Mouse (Mus musculus): ENCODE measurements around the gene Hs1bp3. TPM values are rescaled to one million over a fixed set of nuclear protein-coding genes. Genes with fewer than 3 reads are reported as not detected.

Hs1bp3 gene
- polyA plus RNA-seq, 1 experiment from 2014 or later, result 11.6 TPM

DNA sequence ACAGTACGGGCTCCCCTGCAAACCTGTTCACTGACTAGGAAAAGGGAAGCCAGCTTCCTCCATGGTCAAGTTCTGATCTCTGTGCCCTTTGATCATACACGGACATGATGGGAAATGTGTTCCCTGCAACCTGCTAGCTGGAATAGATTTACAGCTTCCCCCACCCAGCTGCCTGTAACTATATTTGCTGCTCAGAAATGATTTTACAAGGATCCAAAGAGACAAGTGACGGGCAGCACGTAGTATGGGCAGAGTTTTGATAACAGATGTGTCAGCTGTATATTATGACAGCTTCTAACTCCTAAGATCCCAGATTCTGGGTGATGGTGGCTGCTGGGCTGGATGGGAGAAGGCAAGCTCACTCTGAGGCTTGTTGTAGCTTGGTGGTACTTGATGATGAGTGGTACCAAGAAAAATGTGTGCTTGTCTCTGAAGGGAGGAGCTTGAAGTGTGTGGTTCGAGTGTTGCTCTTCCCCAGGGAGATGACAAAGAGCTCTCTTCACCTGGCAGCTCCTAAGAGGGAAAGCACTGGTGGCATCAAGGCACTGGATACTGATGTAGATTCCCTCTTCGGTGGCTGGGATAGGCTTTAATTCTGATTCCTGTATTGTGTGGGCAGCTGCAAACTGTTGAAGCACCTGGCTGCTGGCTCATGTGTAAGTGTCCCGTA is 59.4 kb downstream of the Hs1bp3 start:
- Histone ChIP-seq H3K9me3 (no peaks in the 10 kb centered on the region), H3K4me2 (replicated peaks) (no peak overlapping the region), H3K9ac (no peak overlapping the region), H3K4me3 (no peak overlapping the region), H3K27me3 (replicated peaks) (no peaks in the 10 kb centered on the region), H3K27ac (no peak overlapping the region), H3K4me1 (no peaks in the 10 kb centered on the region), H3K36me3 (no peaks in the 10 kb centered on the region)
- WGBS, result 86% methylated on average over 7 of the region's 7 CpGs
- no peak for ATAC-seq (ENCODE audit: low FRiP score, low read depth)

DNA sequence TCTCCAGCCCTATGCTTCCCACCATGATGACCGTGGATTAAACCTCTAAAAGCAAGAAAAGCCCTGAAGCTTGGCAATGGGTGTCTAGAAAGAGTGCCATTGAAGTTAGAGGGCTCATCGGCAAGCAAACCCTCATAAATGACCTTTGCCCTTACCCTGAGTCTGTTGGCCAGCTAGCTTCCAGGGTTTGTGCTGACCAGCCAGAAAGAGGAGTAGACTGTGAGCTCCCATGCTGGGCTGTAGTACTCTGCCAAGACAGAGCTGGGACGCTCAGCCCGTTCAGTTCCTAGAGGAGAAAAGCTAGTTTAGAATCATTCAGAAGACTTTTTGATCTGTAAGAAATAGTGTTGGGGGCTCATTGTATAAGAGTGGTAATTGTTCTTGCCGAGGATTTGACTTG is 60.5 kb downstream of the Hs1bp3 start:
- WGBS, result 81% methylated on average over 5 of the region's 5 CpGs
- no peak for ATAC-seq (ENCODE audit: low FRiP score, low read depth)

DNA sequence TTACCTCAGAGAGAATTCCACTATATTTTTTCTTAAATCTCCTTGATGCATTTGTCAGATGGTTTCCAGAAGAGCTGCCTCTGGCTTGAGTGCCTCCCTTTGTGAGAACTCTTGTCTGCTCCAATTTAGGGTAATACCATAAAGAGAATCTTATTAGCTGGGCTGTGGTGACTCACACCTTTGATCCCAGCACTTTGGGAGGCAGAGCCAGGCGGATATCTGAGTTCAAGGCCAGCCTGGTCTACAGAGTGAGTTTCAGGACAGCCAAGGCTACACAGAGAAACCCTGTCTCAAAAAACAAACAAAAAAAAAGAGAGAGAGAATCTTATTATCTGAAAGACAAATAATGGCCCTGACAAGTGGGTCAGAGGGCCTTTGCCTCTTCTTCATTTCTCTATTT is 63.9 kb downstream of the Hs1bp3 start:
- no peak for ATAC-seq (ENCODE audit: low FRiP score, low read depth)
- Histone ChIP-seq H3K4me3 (no peak overlapping the region), H3K9ac (no peak overlapping the region), H3K9me3 (no peaks in the 10 kb centered on the region), H3K27me3 (replicated peaks) (no peaks in the 10 kb centered on the region), H3K4me2 (replicated peaks) (no peak overlapping the region), H3K27ac (no peak overlapping the region), H3K36me3 (no peaks in the 10 kb centered on the region), H3K4me1 (no peaks in the 10 kb centered on the region)
- 81% methylated on average over 1 of the region's 1 CpGs for WGBS

More for the DNA sequence above, 60.5 kb downstream of the Hs1bp3 start:
- no peak overlapping the region for H3K9ac ChIP-seq
- H3K9me3 ChIP-seq, result no peaks in the 10 kb centered on the region
- H3K36me3 ChIP-seq, result no peaks in the 10 kb centered on the region
- no peak overlapping the region for H3K27ac ChIP-seq
- H3K4me3 ChIP-seq, result no peak overlapping the region
- no peak overlapping the region for H3K4me2 ChIP-seq (replicated peaks)
- no peaks in the 10 kb centered on the region for H3K27me3 ChIP-seq (replicated peaks)
- no peaks in the 10 kb centered on the region for H3K4me1 ChIP-seq

DNA sequence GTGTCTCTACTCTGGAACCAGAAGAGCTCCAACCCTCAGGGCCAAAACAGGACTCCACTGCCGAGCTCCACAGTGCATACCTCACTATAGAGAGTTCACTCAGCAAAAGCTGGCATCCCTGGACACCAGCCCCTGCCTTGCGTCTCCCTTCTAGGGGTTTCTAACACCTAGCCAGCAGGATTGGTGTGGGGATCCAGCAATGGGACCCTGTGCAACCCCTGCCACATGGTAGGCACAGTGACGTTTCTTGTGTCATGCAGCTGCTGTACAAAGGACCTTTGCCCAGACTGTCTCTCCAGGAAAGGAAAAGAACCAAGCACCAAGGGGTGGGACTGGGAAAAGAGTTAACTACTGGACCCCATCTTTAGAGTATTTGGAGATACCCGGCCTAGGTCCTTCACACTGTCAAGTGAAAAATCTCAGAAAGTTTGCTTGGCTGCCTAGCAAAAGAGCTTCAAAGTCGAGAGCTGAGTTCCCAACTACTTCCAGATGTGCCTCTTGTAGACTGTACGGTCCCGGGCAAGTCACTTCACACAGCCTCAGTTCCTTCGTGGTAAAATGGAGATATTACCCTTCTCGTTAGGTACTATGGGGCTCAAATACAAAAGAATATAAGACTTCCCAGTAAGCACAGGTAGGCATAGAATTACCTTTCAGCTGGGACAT is 64.9 kb downstream of the Hs1bp3 start:
- ATAC-seq (ENCODE audit: low FRiP score, low read depth), result no peak
- Histone ChIP-seq H3K27ac (no peak overlapping the region), H3K36me3 (no peaks in the 10 kb centered on the region), H3K9ac (no peak overlapping the region), H3K4me3 (no peak overlapping the region), H3K9me3 (no peaks in the 10 kb centered on the region), H3K4me1 (no peaks in the 10 kb centered on the region), H3K27me3 (replicated peaks) (no peaks in the 10 kb centered on the region), H3K4me2 (replicated peaks) (no peak overlapping the region)
- 73% methylated on average over 9 of the region's 9 CpGs for WGBS

DNA sequence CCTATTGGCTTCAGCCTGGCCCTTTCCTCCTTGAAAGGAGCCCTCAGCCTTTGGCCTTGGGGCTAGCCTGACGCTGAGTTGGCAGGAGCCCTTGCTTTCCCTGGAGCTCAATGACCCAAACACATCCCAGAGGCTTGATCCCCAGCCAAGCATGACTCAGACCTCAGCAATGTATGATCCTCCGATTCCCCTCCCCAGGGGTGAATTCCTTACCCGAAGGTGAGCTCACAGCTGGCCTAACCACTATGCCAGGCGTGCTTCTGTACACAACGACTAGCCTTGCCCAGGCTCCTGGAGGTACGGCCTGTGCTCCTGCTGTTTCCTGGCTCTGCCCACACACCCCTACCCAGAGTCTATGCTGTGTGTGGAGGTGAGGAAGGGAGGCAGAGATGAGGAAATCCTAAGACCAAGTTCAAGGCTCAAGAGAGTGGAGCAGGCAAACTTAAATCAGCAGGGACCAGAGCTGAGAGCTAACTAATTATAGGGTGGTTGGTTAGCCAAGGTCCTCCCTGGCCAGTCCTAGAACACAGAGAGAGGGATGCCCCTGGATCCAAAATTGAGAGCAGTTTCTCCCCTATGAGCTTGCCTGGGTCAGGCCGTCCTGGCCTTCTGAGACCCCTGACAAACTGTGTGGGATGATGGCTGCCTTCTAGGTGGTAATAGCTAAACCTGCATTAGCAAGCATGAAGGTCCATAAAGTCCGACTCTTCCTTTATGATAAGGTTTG is 66.7 kb downstream of the Hs1bp3 start:
- Histone ChIP-seq H3K36me3 (no peaks in the 10 kb centered on the region), H3K27ac (no peak overlapping the region), H3K9me3 (no peaks in the 10 kb centered on the region), H3K27me3 (replicated peaks) (no peaks in the 10 kb centered on the region), H3K4me2 (replicated peaks) (no peak overlapping the region), H3K4me1 (no peaks in the 10 kb centered on the region), H3K9ac (no peak overlapping the region), H3K4me3 (no peak overlapping the region)
- WGBS, result 73% methylated on average over 8 of the region's 8 CpGs
- ATAC-seq (ENCODE audit: low FRiP score, low read depth), result no peak

DNA sequence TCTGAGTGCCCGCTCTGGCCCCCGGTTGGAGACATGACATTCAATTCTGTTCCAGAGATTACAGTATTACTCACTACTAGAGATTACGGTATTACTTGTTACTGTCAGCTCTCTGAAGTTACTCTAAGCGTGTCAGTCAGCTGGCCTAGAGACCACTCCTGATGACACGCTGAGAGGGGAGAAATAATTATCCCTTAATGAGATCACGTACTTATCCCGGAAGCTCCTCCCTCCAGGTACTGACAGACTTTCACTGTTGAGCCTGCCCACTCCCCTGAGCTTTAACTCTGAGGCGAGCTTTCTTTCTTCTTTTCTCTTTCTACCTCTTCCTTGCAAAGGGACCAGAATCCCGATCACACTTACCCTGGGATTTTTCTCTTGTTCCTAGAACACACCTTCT is 67.7 kb downstream of the Hs1bp3 start:
- H3K4me1 ChIP-seq, result no peaks in the 10 kb centered on the region
- H3K9ac ChIP-seq, result no peak overlapping the region
- no peaks in the 10 kb centered on the region for H3K36me3 ChIP-seq
- no peak overlapping the region for H3K27ac ChIP-seq
- no peak overlapping the region for H3K4me3 ChIP-seq
- ATAC-seq (ENCODE audit: low FRiP score, low read depth), result no peak
- no peaks in the 10 kb centered on the region for H3K27me3 ChIP-seq (replicated peaks)
- H3K4me2 ChIP-seq (replicated peaks), result no peak overlapping the region
- H3K9me3 ChIP-seq, result no peaks in the 10 kb centered on the region
- 73% methylated on average over 9 of the region's 9 CpGs for WGBS

DNA sequence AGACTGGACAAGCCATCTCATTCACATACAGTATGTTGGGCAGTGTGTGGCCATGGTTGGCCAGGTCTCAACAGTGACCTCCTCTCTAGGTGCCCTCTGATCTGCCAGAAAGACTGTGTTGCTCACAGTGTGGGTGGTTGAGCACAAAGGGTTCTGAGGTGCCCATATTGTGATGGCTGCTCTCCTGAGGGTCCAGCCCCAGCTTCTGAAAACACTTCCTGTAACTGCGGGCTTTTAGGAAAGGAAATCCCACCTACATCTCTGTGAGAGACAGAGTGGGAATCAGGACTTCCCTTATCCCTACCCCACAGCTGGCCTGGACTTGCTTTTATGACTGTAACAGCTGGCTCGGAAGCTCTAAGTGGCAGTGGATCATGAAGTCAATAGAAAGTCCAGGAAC is 68.7 kb downstream of the Hs1bp3 start:
- Histone ChIP-seq H3K27ac (no peak overlapping the region), H3K9ac (no peak overlapping the region), H3K4me2 (replicated peaks) (no peak overlapping the region), H3K27me3 (replicated peaks) (no peaks in the 10 kb centered on the region), H3K4me3 (no peak overlapping the region), H3K4me1 (0 out of 2 replicates have a peak, but pooled peaks cover 2% of the 10 kb centered on the region), H3K9me3 (no peaks in the 10 kb centered on the region), H3K36me3 (no peaks in the 10 kb centered on the region)
- WGBS, result 82% methylated on average over 2 of the region's 2 CpGs
- no peak for ATAC-seq (ENCODE audit: low FRiP score, low read depth)

DNA sequence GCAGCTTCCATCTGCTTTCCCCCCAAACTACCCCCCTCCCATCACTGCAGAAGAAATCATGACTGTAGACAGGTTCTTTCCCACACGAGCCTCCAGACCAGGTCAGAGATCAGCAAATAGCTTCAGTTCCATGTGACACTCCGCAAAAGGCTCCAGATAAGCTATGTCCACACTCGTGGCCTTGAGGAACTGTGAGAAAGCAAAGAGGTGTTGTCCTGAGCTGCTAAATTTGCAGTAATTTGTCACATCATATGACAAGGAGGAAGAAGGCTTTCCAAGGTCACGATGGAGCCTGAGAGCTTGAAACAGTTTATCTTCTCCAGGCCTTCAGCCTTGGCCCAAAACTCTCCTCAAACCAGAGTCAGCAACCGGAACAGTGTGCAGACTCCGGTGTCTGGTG is 70.6 kb downstream of the Hs1bp3 start:
- Histone ChIP-seq H3K4me2 (replicated peaks) (no peak overlapping the region), H3K27me3 (replicated peaks) (no peaks in the 10 kb centered on the region), H3K4me3 (no peak overlapping the region), H3K36me3 (no peaks in the 10 kb centered on the region), H3K9me3 (no peaks in the 10 kb centered on the region), H3K27ac (no peak overlapping the region), H3K9ac (no peak overlapping the region), H3K4me1 (0 out of 2 replicates have a peak, but pooled peaks cover 2% of the 10 kb centered on the region)
- whole genome bisulfite sequencing, result 86% methylated on average over 6 of the region's 6 CpGs
- no peak for ATAC-seq (ENCODE audit: low FRiP score, low read depth)

DNA sequence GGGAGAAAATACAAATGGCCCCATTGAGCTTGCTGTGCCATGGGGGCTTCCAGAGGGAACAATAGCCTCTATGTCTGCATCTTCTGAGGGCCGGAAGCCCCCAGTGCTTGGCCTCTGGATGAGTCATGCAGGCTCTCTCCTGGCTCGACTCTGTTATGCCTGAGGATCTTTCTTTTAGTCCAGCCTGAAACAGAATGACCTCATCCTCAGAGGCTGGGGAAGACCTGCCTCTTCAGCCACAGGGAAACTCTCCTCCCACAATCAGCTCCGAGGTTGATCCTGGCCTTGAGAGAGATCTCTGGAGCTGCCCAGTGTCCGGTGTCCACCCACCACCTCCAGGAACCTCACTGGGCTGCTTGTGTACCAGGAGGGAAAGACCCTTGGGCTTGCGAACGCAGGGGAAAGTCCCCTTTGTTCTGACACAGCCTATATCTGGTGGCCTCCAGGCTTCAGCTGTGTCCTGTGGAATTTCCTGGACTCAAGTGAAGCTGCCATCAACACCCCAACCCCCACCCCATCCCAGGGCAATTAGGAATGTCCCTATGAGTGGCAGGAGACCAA is 73.3 kb downstream of the Hs1bp3 start:
- Histone ChIP-seq H3K9me3 (no peaks in the 10 kb centered on the region), H3K9ac (no peak overlapping the region), H3K4me1 (0 out of 2 replicates have a peak, but pooled peaks cover 2% of the 10 kb centered on the region), H3K27ac (no peak overlapping the region), H3K4me2 (replicated peaks) (no peak overlapping the region), H3K36me3 (no peaks in the 10 kb centered on the region), H3K4me3 (no peak overlapping the region), H3K27me3 (replicated peaks) (no peaks in the 10 kb centered on the region)
- ATAC-seq (ENCODE audit: low FRiP score, low read depth), result no peak
- WGBS, result 58% methylated on average over 6 of the region's 6 CpGs

DNA sequence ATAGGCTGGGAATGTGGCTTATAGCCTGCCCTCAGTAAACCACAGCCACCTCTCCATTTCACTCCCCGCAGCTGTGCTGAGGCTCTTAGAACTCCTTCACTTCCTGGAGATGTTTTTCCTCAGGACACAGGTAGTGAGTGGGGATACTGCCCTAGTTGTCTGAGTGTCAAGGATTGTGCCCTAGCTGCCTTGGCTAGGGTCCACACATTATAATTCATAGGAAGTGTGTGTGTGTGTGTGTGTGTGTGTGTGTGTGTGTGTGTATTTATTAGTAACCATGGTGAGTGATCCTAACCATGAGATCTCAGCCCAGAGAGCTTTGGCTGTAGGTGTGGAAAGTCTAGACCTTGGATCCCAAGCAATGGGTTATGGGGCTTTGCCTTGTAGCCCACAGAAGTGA is 74.0 kb downstream of the Hs1bp3 start:
- ATAC-seq (ENCODE audit: low FRiP score, low read depth), result no peak
- H3K4me1 ChIP-seq, result 0 out of 2 replicates have a peak, but pooled peaks cover 2% of the 10 kb centered on the region
- no peak overlapping the region for H3K27ac ChIP-seq
- no peaks in the 10 kb centered on the region for H3K27me3 ChIP-seq (replicated peaks)
- H3K9me3 ChIP-seq, result no peaks in the 10 kb centered on the region
- no peak overlapping the region for H3K4me3 ChIP-seq
- H3K9ac ChIP-seq, result no peak overlapping the region
- H3K36me3 ChIP-seq, result no peaks in the 10 kb centered on the region
- no peak overlapping the region for H3K4me2 ChIP-seq (replicated peaks)
- 92% methylated on average over 1 of the region's 1 CpGs for WGBS

DNA sequence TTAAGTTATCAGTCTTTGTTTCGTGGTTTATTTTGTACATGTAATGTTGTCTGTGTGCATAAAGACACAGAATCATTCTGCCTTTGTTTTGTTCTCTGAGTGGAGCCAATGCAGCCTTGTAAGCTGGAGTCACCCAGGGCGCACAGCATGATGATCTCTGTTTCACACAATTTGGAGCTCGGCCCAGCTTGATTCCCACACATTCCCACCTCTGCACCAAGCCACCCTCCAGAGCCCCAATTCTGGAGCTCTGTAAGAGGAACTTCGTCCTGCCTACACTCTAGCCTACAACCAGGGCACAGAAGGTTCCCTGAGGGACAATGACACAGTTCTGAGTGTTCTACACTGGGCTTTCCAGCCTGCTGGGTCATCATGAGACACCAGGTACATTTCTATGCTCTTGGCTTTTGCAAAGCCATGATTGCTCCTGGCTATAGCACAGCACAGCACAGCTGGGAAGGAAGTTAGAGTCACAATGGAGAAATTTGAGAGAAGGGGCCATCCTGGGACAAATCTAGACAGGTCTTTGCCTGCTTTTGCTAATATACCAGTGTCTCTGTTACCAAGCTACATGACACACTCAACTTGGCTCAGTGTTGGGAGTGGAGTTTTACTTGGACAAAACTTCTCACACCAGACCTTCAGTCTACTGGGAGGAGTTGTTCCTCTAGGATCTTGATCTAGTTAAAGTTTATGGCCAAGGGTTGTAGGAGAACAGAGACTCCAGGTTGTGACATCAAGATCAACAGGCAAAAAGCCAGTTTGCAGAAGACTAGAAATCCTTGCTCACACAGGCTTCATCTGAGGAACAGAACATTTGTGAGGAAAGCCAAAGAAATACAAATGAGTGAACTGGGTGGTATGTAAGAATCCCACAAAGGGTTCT is 75.5 kb downstream of the Hs1bp3 start:
- 81% methylated on average over 4 of the region's 4 CpGs for WGBS
- H3K36me3 ChIP-seq, result no peaks in the 10 kb centered on the region
- H3K27ac ChIP-seq, result no peak overlapping the region
- no peak overlapping the region for H3K4me2 ChIP-seq (replicated peaks)
- no peaks in the 10 kb centered on the region for H3K9me3 ChIP-seq
- no peak overlapping the region for H3K4me3 ChIP-seq
- ATAC-seq (ENCODE audit: low FRiP score, low read depth), result no peak
- no peaks in the 10 kb centered on the region for H3K27me3 ChIP-seq (replicated peaks)
- no peak overlapping the region for H3K9ac ChIP-seq
- H3K4me1 ChIP-seq, result 0 out of 2 replicates have a peak, but pooled peaks cover 2% of the 10 kb centered on the region
